Mouse (Mus musculus) olfactory bulb, adult 2 months (tissue): Measurements from ENCODE around the gene Ifitm10.

Experiments used
- CTCF ChIP-seq: fragments of 200-500 bp; IDR thresholded peaks from 2 replicates; pipeline ENCODE4 v1.5.1; 2012; ENCODE audit warnings: low read depth, mild to moderate bottlenecking, low read length, moderate library complexity; ENCODE audit not compliant: insufficient read depth
- POLR2A ChIP-seq: fragments of 200-500 bp; IDR thresholded peaks from 2 replicates; pipeline ENCODE4 v1.6.1; 2012; ENCODE audit warnings: mild to moderate bottlenecking, low read depth, low read length, moderate library complexity; ENCODE audit not compliant: insufficient read depth

DNA sequence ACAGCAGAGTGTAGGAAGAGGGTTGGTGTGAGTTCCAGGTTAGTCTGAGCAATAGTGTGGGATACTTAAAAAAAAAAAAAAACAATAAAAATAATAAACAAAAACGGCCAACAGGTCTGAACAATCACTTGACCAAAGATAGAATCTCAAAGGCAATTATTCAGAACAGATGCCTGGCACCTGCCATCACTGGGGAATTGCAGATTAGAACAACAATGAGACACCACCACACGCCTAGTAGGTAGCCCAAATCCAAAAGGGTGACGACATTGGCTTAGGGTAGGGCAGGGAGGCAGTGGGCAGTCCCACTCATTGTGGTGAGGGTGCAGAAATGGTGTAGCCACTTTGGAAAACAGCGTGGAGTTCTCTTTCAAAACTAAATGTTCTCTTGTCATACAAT lies 18.1 kb upstream of the Ifitm10 start:
- TF ChIP-seq CTCF (no peak), POLR2A (no peak)
